Mouse (Mus musculus) hindbrain, embryonic 13.5 days (tissue): ENCODE measurements around the gene Rtbdn. TPM values are rescaled to one million over a fixed set of nuclear protein-coding genes. Genes with fewer than 3 reads are reported as not detected.
A peak's percentile ranks its signal among the peaks of the same experiment; 100 is the strongest.

Source experiments
- ATAC-seq: fragments of 200-750 bp; cut with Nextera tagmentation; 2 replicates; pipeline ENCODE4 v1.8.0; 2017; ENCODE audit warnings: moderate TSS enrichment; ENCODE audit not compliant: low FRiP score
- H3K27ac ChIP-seq: fragments of 300-500 bp; sonication (generic); 2 replicates; pipeline ENCODE4 v1.5.1; 2015; ENCODE audit warnings: inconsistent platforms, mild to moderate bottlenecking, moderate library complexity
- H3K27me3 ChIP-seq: fragments of 300-500 bp; sonication (generic); 2 replicates; pipeline ENCODE4 v1.6.1; 2015; ENCODE audit warnings: mild to moderate bottlenecking, inconsistent platforms
- H3K36me3 ChIP-seq: fragments of 300-500 bp; sonication (generic); 2 replicates; pipeline ENCODE4 v1.6.1; 2015; ENCODE audit warnings: mild to moderate bottlenecking, inconsistent platforms
- H3K4me1 ChIP-seq: fragments of 300-500 bp; sonication (generic); replicated peaks from 2 replicates; pipeline ENCODE4 v1.6.1; 2015; ENCODE audit warnings: inconsistent platforms
- H3K4me2 ChIP-seq: fragments of 300-500 bp; sonication (generic); 2 replicates; pipeline ENCODE4 v1.6.1; 2015; ENCODE audit warnings: inconsistent platforms, mild to moderate bottlenecking, moderate library complexity
- H3K4me3 ChIP-seq: fragments of 300-500 bp; sonication (generic); 2 replicates; pipeline ENCODE4 v1.5.1; 2015; ENCODE audit warnings: mild to moderate bottlenecking, inconsistent platforms
- H3K9ac ChIP-seq: fragments of 300-500 bp; sonication (generic); 2 replicates; pipeline ENCODE4 v1.6.1; 2015; ENCODE audit warnings: mild to moderate bottlenecking, inconsistent platforms
- H3K9me3 ChIP-seq: fragments of 300-500 bp; sonication (generic); 2 replicates; pipeline ENCODE4 v1.6.1; 2016; ENCODE audit warnings: inconsistent platforms
- WGBS: fragments of 180-500 bp; shearing (Covaris S2); methylation state at CpG from one replicate; pipeline ENCODE4 v1.1.7; 2015; 5-methylcytosine and 5-hydroxymethylcytosine counted together
- polyA plus RNA-seq: library from polyadenylated mRNA; unstranded; fragments of >200 nt; fragmentation: Nextera tagmentation; extraction: Ambion mirVana; gene quantifications from 2 replicates; pipeline ENCODE4 v1.2.1, GENCODE M21; 2015

Rtbdn gene
- polyA plus RNA-seq, 1 experiment from 2014 or later = 2.4 TPM

GRCm38 (mm10) chr8:84987388-84987787, 40.6 kb downstream of the Rtbdn start:
- no peaks in the 10 kb centered on the region for H3K36me3 ChIP-seq
- no peak overlapping the region for H3K4me2 ChIP-seq
- ATAC-seq = no peak
- H3K4me1 ChIP-seq = peaks cover 41% of the 10 kb centered on the region
- no peak overlapping the region for H3K27ac ChIP-seq
- no peak overlapping the region for H3K4me3 ChIP-seq
- 85% methylated on average over 5 of the region's 5 CpGs for WGBS
- H3K27me3 ChIP-seq = peaks cover 55% of the 10 kb centered on the region
- no peaks in the 10 kb centered on the region for H3K9me3 ChIP-seq
- no peak overlapping the region for H3K9ac ChIP-seq

- WGBS = 65% methylated on average over 2 of the region's 2 CpGs
- H3K27me3 ChIP-seq = peaks cover 50% of the 10 kb centered on the region
- H3K4me2 ChIP-seq = no peak overlapping the region
- no peaks in the 10 kb centered on the region for H3K9me3 ChIP-seq
- peaks cover 41% of the 10 kb centered on the region for H3K4me1 ChIP-seq
- no peaks in the 10 kb centered on the region for H3K36me3 ChIP-seq
- H3K4me3 ChIP-seq = no peak overlapping the region
- H3K27ac ChIP-seq = no peak overlapping the region
- no peak for ATAC-seq
- no peak overlapping the region for H3K9ac ChIP-seq
Observed at GRCm38 (mm10) chr8:84987903-84988302, 41.1 kb downstream of the Rtbdn start.

- peak overlapping the region; percentile 86 for H3K4me2 ChIP-seq
- H3K27ac ChIP-seq = no peak overlapping the region
- H3K9ac ChIP-seq = peak overlapping the region; percentile 75; the same call in 1 of the 2 replicates
- H3K4me3 ChIP-seq = no peak overlapping the region
- no peaks in the 10 kb centered on the region for H3K9me3 ChIP-seq
- no peak for ATAC-seq
- no peaks in the 10 kb centered on the region for H3K36me3 ChIP-seq
- H3K4me1 ChIP-seq = peaks cover 40% of the 10 kb centered on the region
- 16% methylated on average over 15 of the region's 15 CpGs for WGBS
- H3K27me3 ChIP-seq = peaks cover 51% of the 10 kb centered on the region
Observed at GRCm38 (mm10) chr8:84989311-84989731, 42.5 kb downstream of the Rtbdn start.

GRCm38 (mm10) chr8:84989810-84990209, 43.0 kb downstream of the Rtbdn start:
- ATAC-seq = peak; percentile 60
- Histone ChIP-seq H3K36me3 (no peaks in the 10 kb centered on the region), H3K27me3 (peaks cover 51% of the 10 kb centered on the region), H3K4me2 (peak overlapping the region; percentile 86), H3K4me1 (peaks cover 36% of the 10 kb centered on the region), H3K27ac (peak overlapping the region; percentile 85), H3K4me3 (peak overlapping the region; percentile 55), H3K9ac (peak overlapping the region; percentile 75), H3K9me3 (no peaks in the 10 kb centered on the region)
- WGBS = under 1% methylated on average over 15 of the region's 15 CpGs

- peak; percentile 89 for ATAC-seq
- Histone ChIP-seq H3K27ac (peak within 1 kb of the TSS; percentile 85), H3K4me2 (peak within 1 kb of the TSS; percentile 86), H3K9ac (peak within 1 kb of the TSS; percentile 78), H3K4me1 (peaks cover 30% of the 10 kb centered on the region), H3K36me3 (no peaks in the 10 kb centered on the region; the same call in 1 of the 2 replicates), H3K27me3 (peaks cover 55% of the 10 kb centered on the region), H3K9me3 (no peaks in the 10 kb centered on the region), H3K4me3 (peak within 1 kb of the TSS; percentile 55)
- 0% methylated on average over 28 of the region's 28 CpGs for WGBS
Observed at GRCm38 (mm10) chr8:84990349-84990748, 43.6 kb downstream of the Rtbdn start, which contains the start of gene Hook2. TSS of gene Hook2 (plus strand) at chr8:84990603.

GRCm38 (mm10) chr8:84990836-84991235, 44.0 kb downstream of the Rtbdn start:
- peaks cover 3% of the 10 kb centered on the region; the same call in 1 of the 2 replicates for H3K36me3 ChIP-seq
- peaks cover 29% of the 10 kb centered on the region for H3K4me1 ChIP-seq
- H3K27me3 ChIP-seq = peaks cover 56% of the 10 kb centered on the region
- H3K4me2 ChIP-seq = peak overlapping the region; percentile 86
- no peaks in the 10 kb centered on the region for H3K9me3 ChIP-seq
- H3K27ac ChIP-seq = peak overlapping the region; percentile 73
- WGBS = 3% methylated on average over 15 of the region's 15 CpGs
- H3K4me3 ChIP-seq = peak overlapping the region; percentile 55
- H3K9ac ChIP-seq = peak overlapping the region; percentile 78
- ATAC-seq = peak; percentile 55

GRCm38 (mm10) chr8:84994375-84994774, 47.6 kb downstream of the Rtbdn start:
- H3K27me3 ChIP-seq = peaks cover 38% of the 10 kb centered on the region
- no peak overlapping the region for H3K27ac ChIP-seq
- peaks cover 9% of the 10 kb centered on the region; the same call in 1 of the 2 replicates for H3K36me3 ChIP-seq
- H3K4me2 ChIP-seq = no peak overlapping the region
- peaks cover 29% of the 10 kb centered on the region for H3K4me1 ChIP-seq
- no peaks in the 10 kb centered on the region for H3K9me3 ChIP-seq
- no peak overlapping the region for H3K9ac ChIP-seq
- H3K4me3 ChIP-seq = no peak overlapping the region
- no peak for ATAC-seq
- WGBS = 89% methylated on average over 9 of the region's 9 CpGs

GRCm38 (mm10) chr8:84995680-84996079, 48.9 kb downstream of the Rtbdn start:
- H3K36me3 ChIP-seq = peaks cover 9% of the 10 kb centered on the region; the same call in 1 of the 2 replicates
- H3K9me3 ChIP-seq = no peaks in the 10 kb centered on the region
- H3K27ac ChIP-seq = no peak overlapping the region
- no peak for ATAC-seq
- no peak overlapping the region for H3K9ac ChIP-seq
- no peak overlapping the region for H3K4me3 ChIP-seq
- H3K4me1 ChIP-seq = peaks cover 22% of the 10 kb centered on the region
- H3K4me2 ChIP-seq = 0 out of 2 replicates have a peak overlapping the region, but pooled peaks have one; percentile 15
- 14% methylated on average over 25 of the region's 25 CpGs for WGBS
- peaks cover 38% of the 10 kb centered on the region for H3K27me3 ChIP-seq

- Histone ChIP-seq H3K36me3 (peaks cover 9% of the 10 kb centered on the region; the same call in 1 of the 2 replicates), H3K27me3 (peaks cover 38% of the 10 kb centered on the region), H3K4me3 (no peak overlapping the region), H3K4me2 (no peak overlapping the region), H3K27ac (no peak overlapping the region), H3K9me3 (no peaks in the 10 kb centered on the region), H3K9ac (no peak overlapping the region), H3K4me1 (peaks cover 15% of the 10 kb centered on the region)
- ATAC-seq = no peak
- 75% methylated on average over 5 of the region's 5 CpGs for WGBS
Observed at GRCm38 (mm10) chr8:84996978-84997377, 50.2 kb downstream of the Rtbdn start.

GRCm38 (mm10) chr8:84997649-84998295, 51.0 kb downstream of the Rtbdn start:
- peak overlapping the region; percentile 53 for H3K9ac ChIP-seq
- H3K36me3 ChIP-seq = peaks cover 15% of the 10 kb centered on the region
- 1% methylated on average over 19 of the region's 19 CpGs for WGBS
- H3K4me1 ChIP-seq = peaks cover 15% of the 10 kb centered on the region
- no peaks in the 10 kb centered on the region for H3K9me3 ChIP-seq
- peaks cover 38% of the 10 kb centered on the region for H3K27me3 ChIP-seq
- peak overlapping the region; percentile 8; the same call in 1 of the 2 replicates for H3K4me3 ChIP-seq
- ATAC-seq = peak; percentile 71
- peak overlapping the region; percentile 31 for H3K4me2 ChIP-seq
- H3K27ac ChIP-seq = peak overlapping the region; percentile 26; the same call in 1 of the 2 replicates
